Mouse (Mus musculus): ENCODE measurements around the gene Pyurf. TPM values are rescaled to one million over a fixed set of nuclear protein-coding genes. Genes with fewer than 3 reads are reported as not detected.
A peak's percentile ranks its signal among the peaks of the same experiment; 100 is the strongest.

The Pyurf gene
- polyA plus RNA-seq, 1 experiment from 2014 or later, result 15.5 TPM

GRCm38 (mm10) chr6:57684156-57684555, 7.7 kb downstream of the Pyurf start:
- Histone ChIP-seq H3K4me3 (ENCODE audit: low read depth, low read length) (no peak overlapping the region), H3K4me2 (ENCODE audit: low read length) (no peak overlapping the region), H3K27me3 (ENCODE audit: control insufficient read depth, insufficient read depth, low read depth, low read length) (no peaks in the 10 kb centered on the region), H3K27ac (ENCODE audit: low read length) (no peak overlapping the region), H3K9ac (ENCODE audit: low read depth, low read length) (no peak overlapping the region), H3K36me3 (ENCODE audit: control insufficient read depth, insufficient read depth, low read length) (no peaks in the 10 kb centered on the region), H3K4me1 (ENCODE audit: control insufficient read depth, insufficient read depth, low read length) (no peaks in the 10 kb centered on the region), H3K9me3 (replicated peaks; ENCODE audit: control insufficient read depth, low read length, poor library complexity, severe bottlenecking) (0 out of 2 replicates have a peak, but pooled peaks cover 4% of the 10 kb centered on the region)
- no peak for ATAC-seq
- 86% methylated on average over 1 of the region's 1 CpGs for WGBS

DNA sequence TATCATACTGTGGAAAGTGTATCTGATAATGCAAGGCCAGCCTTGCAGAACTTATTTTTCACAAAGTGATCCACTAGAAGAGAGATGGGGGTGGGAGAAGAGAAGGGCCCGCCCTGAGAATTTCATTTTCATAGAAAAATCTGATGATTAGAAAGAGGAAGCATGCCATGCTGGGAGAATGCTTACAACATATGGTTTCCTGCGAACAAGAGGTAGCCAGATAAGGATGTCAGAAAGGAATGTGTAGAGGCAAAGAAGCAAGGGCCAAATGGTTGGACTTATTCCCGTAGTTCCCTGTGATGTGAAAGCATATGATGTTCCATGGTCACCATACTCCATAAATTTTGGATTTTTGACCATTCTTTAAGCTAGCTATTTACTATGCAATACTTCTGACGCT, 30.6 kb downstream of the Pyurf start:
- Histone ChIP-seq H3K27me3 (ENCODE audit: control insufficient read depth, insufficient read depth, low read depth, low read length) (no peaks in the 10 kb centered on the region), H3K9me3 (replicated peaks; ENCODE audit: control insufficient read depth, low read length, poor library complexity, severe bottlenecking) (no peaks in the 10 kb centered on the region), H3K36me3 (ENCODE audit: control insufficient read depth, insufficient read depth, low read length) (no peaks in the 10 kb centered on the region), H3K4me1 (ENCODE audit: control insufficient read depth, insufficient read depth, low read length) (no peaks in the 10 kb centered on the region), H3K27ac (ENCODE audit: low read length) (no peak overlapping the region), H3K4me3 (ENCODE audit: low read depth, low read length) (no peak overlapping the region), H3K4me2 (ENCODE audit: low read length) (no peak overlapping the region), H3K9ac (ENCODE audit: low read depth, low read length) (no peak overlapping the region)
- no peak for ATAC-seq
- WGBS, result 90% methylated on average over 4 of the region's 4 CpGs

DNA sequence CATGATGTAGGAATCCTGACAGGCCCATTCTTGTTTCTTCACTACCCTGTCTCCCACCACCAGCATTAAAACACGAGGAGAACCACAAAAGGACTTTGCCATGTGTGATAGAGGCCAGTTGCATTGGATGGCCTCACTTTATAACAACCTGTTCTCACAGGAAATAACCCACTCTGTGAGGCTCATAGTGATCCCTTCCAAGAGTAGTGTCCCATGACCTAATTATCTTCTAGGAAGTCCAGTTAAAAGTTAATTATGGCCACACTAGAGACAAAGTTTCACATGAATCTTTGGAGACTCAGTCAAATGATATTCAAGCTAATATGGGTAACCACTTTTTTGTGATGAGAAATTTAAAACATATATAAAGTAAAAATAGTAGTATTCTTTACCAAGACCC, 44.6 kb downstream of the Pyurf start:
- H3K27ac ChIP-seq (ENCODE audit: low read length), result no peak overlapping the region
- no peaks in the 10 kb centered on the region for H3K4me1 ChIP-seq (ENCODE audit: control insufficient read depth, insufficient read depth, low read length)
- no peaks in the 10 kb centered on the region for H3K9me3 ChIP-seq (replicated peaks; ENCODE audit: control insufficient read depth, low read length, poor library complexity, severe bottlenecking)
- WGBS, result 67% methylated on average over 1 of the region's 1 CpGs
- H3K9ac ChIP-seq (ENCODE audit: low read depth, low read length), result no peak overlapping the region
- no peaks in the 10 kb centered on the region for H3K27me3 ChIP-seq (ENCODE audit: control insufficient read depth, insufficient read depth, low read depth, low read length)
- H3K4me3 ChIP-seq (ENCODE audit: low read depth, low read length), result no peak overlapping the region
- no peak overlapping the region for H3K4me2 ChIP-seq (ENCODE audit: low read length)
- H3K36me3 ChIP-seq (ENCODE audit: control insufficient read depth, insufficient read depth, low read length), result no peaks in the 10 kb centered on the region
- no peak for ATAC-seq

GRCm38 (mm10) chr6:57641789-57642188, 50.1 kb downstream of the Pyurf start:
- ATAC-seq, result peak; percentile 91
- H3K4me2 ChIP-seq (ENCODE audit: low read length), result no peak overlapping the region

DNA sequence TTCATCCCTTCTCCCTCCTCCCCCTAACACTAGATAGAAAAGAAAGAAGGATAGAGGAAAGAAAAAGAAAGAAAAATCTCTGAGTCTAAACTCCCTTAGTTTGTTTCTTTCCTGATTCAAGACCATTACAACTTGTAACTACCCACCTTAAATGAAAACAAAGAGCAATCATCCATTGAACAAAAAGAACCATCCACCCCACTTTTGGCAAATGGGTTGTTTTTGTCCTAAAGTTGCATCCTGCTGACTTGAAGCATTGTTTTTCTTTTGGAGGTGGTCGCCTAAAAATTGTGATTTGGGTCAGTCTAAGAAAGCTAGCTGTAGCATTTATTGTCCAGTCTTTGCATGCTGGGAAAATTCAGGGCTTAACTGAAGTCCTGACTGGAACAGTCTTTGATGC, 52.3 kb downstream of the Pyurf start:
- H3K4me1 ChIP-seq (ENCODE audit: control insufficient read depth, insufficient read depth, low read length), result no peaks in the 10 kb centered on the region
- 54% methylated on average over 1 of the region's 1 CpGs for WGBS
- no peaks in the 10 kb centered on the region for H3K36me3 ChIP-seq (ENCODE audit: control insufficient read depth, insufficient read depth, low read length)
- H3K9ac ChIP-seq (ENCODE audit: low read depth, low read length), result no peak overlapping the region
- no peak overlapping the region for H3K4me3 ChIP-seq (ENCODE audit: low read depth, low read length)
- H3K9me3 ChIP-seq (replicated peaks; ENCODE audit: control insufficient read depth, low read length, poor library complexity, severe bottlenecking), result no peaks in the 10 kb centered on the region
- H3K27ac ChIP-seq (ENCODE audit: low read length), result no peak overlapping the region
- no peak for ATAC-seq
- H3K4me2 ChIP-seq (ENCODE audit: low read length), result no peak overlapping the region
- no peaks in the 10 kb centered on the region for H3K27me3 ChIP-seq (ENCODE audit: control insufficient read depth, insufficient read depth, low read depth, low read length)

More at GRCm38 (mm10) chr6:57641789-57642188, 50.1 kb downstream of the Pyurf start:
- 50% methylated on average over 4 of the region's 4 CpGs for WGBS
- H3K36me3 ChIP-seq (ENCODE audit: control insufficient read depth, insufficient read depth, low read length), result no peaks in the 10 kb centered on the region
- no peaks in the 10 kb centered on the region for H3K9me3 ChIP-seq (replicated peaks; ENCODE audit: control insufficient read depth, low read length, poor library complexity, severe bottlenecking)
- H3K27ac ChIP-seq (ENCODE audit: low read length), result no peak overlapping the region
- H3K4me3 ChIP-seq (ENCODE audit: low read depth, low read length), result no peak overlapping the region
- H3K27me3 ChIP-seq (ENCODE audit: control insufficient read depth, insufficient read depth, low read depth, low read length), result no peaks in the 10 kb centered on the region
- H3K9ac ChIP-seq (ENCODE audit: low read depth, low read length), result no peak overlapping the region
- H3K4me1 ChIP-seq (ENCODE audit: control insufficient read depth, insufficient read depth, low read length), result no peaks in the 10 kb centered on the region

Other genes with a start within 250 kb of the Pyurf start
- gene Ppm1k, start 156.6 kb downstream of the Pyurf start, polyA plus RNA-seq (2015; fragmentation: Nextera tagmentation; extraction: Ambion mirVana), result 6.6 and 7.2 TPM in 2 replicates
- gene Herc6, start 111.1 kb downstream of the Pyurf start, polyA plus RNA-seq (2015; fragmentation: Nextera tagmentation; extraction: Ambion mirVana), result 0.83 and 1.1 TPM in 2 replicates
- gene Lancl2, start 10.5 kb upstream of the Pyurf start, polyA plus RNA-seq (2015; fragmentation: Nextera tagmentation; extraction: Ambion mirVana), result 104 and 105 TPM in 2 replicates
- 254 and 266 TPM in 2 replicates for gene Vopp1, start 133.1 kb upstream of the Pyurf start, polyA plus RNA-seq (2015; fragmentation: Nextera tagmentation; extraction: Ambion mirVana)
- gene Vmn1r21, start 158.3 kb upstream of the Pyurf start, polyA plus RNA-seq (2015; fragmentation: Nextera tagmentation; extraction: Ambion mirVana), result 0.10 TPM in 1 of 2 replicates, not detected in the other
- not detected in 2 replicates for gene Vmn1r22, start 215.9 kb upstream of the Pyurf start, polyA plus RNA-seq (2015; fragmentation: Nextera tagmentation; extraction: Ambion mirVana)
- gene Vmn1r23, start 234.8 kb upstream of the Pyurf start, polyA plus RNA-seq (2015; fragmentation: Nextera tagmentation; extraction: Ambion mirVana), result not detected in 2 replicates